Mouse (Mus musculus): ENCODE results near the gene Ptov1. TPM values are rescaled to one million over a fixed set of nuclear protein-coding genes. Genes with fewer than 3 reads are reported as not detected.
A peak's percentile ranks its signal among the peaks of the same experiment; 100 is the strongest.

Ptov1 gene
- polyA plus RNA-seq (2015; fragmentation: Nextera tagmentation; extraction: Ambion mirVana) = 371 and 404 TPM in 2 replicates

GRCm38 (mm10) chr7:44869697-44870528, at the start of gene Ptov1:
TSS of gene Ptov1 (minus strand) at chr7:44869788.
- peaks cover 41% of the 10 kb centered on the region for H3K4me1 ChIP-seq (ENCODE audit: insufficient read depth, low read length)
- peak within 1 kb of the TSS; percentile 71 for H3K4me3 ChIP-seq (ENCODE audit: low read length)
- no peaks in the 10 kb centered on the region for H3K27me3 ChIP-seq (ENCODE audit: insufficient read depth, low read length)
- no peaks in the 10 kb centered on the region for H3K9me3 ChIP-seq (ENCODE audit: low read length)
- peak; percentile 94 for ATAC-seq (ENCODE audit: low FRiP score, low TSS enrichment)
- 5% methylated on average over 29 of the region's 29 CpGs for WGBS
- H3K36me3 ChIP-seq (ENCODE audit: insufficient read depth, low read length) = peaks cover 5% of the 10 kb centered on the region; the same call in 1 of the 2 replicates
- H3K4me2 ChIP-seq (replicated peaks; ENCODE audit: low read depth, low read length) = peak within 1 kb of the TSS; percentile 91
- peak within 1 kb of the TSS; percentile 100 for H3K9ac ChIP-seq (replicated peaks; ENCODE audit: low read length)
- H3K27ac ChIP-seq (ENCODE audit: low read length) = peak within 1 kb of the TSS; percentile 100

DNA sequence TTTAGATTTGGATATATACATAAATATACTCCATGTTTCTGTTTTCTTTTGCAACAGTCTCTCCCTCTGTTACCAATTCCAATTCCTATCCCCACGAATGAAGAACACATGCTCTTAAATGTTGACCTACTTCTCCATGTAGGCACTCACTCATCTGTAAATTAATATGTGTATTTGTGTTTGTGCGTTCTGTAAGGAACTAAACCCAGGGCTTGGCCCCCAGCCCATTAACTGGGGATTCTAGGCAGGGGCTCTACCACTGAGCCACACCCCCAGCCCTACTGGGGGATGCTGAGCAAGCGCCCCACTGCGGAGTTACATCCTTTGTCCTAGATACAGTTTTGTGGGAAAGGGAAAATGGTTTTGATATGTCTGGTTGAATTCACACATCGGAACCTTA, 49.5 kb upstream of the Ptov1 start:
- no peaks in the 10 kb centered on the region for H3K27me3 ChIP-seq (ENCODE audit: insufficient read depth, low read length)
- H3K4me1 ChIP-seq (ENCODE audit: insufficient read depth, low read length) = no peaks in the 10 kb centered on the region
- H3K4me3 ChIP-seq (ENCODE audit: low read length) = no peak overlapping the region
- H3K27ac ChIP-seq (ENCODE audit: low read length) = no peak overlapping the region
- no peak for ATAC-seq (ENCODE audit: low FRiP score, low TSS enrichment)
- H3K36me3 ChIP-seq (ENCODE audit: insufficient read depth, low read length) = peaks cover 36% of the 10 kb centered on the region
- H3K4me2 ChIP-seq (replicated peaks; ENCODE audit: low read depth, low read length) = no peak overlapping the region
- H3K9ac ChIP-seq (replicated peaks; ENCODE audit: low read length) = no peak overlapping the region
- 91% methylated on average over 5 of the region's 5 CpGs for WGBS
- no peaks in the 10 kb centered on the region for H3K9me3 ChIP-seq (ENCODE audit: low read length)

GRCm38 (mm10) chr7:44918219-44918618, 48.6 kb upstream of the Ptov1 start:
- H3K36me3 ChIP-seq (ENCODE audit: insufficient read depth, low read length) = peaks cover 37% of the 10 kb centered on the region
- no peak overlapping the region for H3K4me3 ChIP-seq (ENCODE audit: low read length)
- no peaks in the 10 kb centered on the region for H3K27me3 ChIP-seq (ENCODE audit: insufficient read depth, low read length)
- WGBS = 82% methylated on average over 3 of the region's 3 CpGs
- H3K4me1 ChIP-seq (ENCODE audit: insufficient read depth, low read length) = no peaks in the 10 kb centered on the region
- H3K4me2 ChIP-seq (replicated peaks; ENCODE audit: low read depth, low read length) = no peak overlapping the region
- ATAC-seq (ENCODE audit: low FRiP score, low TSS enrichment) = no peak
- no peaks in the 10 kb centered on the region for H3K9me3 ChIP-seq (ENCODE audit: low read length)
- H3K9ac ChIP-seq (replicated peaks; ENCODE audit: low read length) = no peak overlapping the region
- H3K27ac ChIP-seq (ENCODE audit: low read length) = no peak overlapping the region

DNA sequence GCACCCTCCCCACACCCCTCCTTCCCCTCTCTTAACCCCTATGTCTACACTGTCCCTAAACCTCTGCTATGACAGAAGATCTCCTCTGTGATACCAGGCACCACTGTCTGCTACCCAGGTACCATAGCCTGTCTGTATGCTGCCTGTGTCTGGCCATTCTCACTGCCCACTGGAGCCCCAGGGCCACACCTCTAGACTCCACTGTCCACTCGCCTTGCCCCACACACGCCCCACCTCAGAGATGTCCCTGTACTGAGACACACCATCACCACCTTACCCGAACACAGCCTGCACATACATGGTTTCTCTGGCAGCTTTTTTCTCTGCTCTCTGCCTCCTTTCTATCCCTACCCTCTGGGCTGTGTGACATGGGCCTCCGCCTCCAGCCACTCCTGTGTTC, 47.3 kb upstream of the Ptov1 start:
- 88% methylated on average over 4 of the region's 4 CpGs for WGBS
- H3K4me2 ChIP-seq (replicated peaks; ENCODE audit: low read depth, low read length) = no peak overlapping the region
- no peak overlapping the region for H3K27ac ChIP-seq (ENCODE audit: low read length)
- peak; percentile 34; the same call in 1 of the 2 replicates for ATAC-seq (ENCODE audit: low FRiP score, low TSS enrichment)
- no peak overlapping the region for H3K4me3 ChIP-seq (ENCODE audit: low read length)
- H3K9ac ChIP-seq (replicated peaks; ENCODE audit: low read length) = no peak overlapping the region
- H3K9me3 ChIP-seq (ENCODE audit: low read length) = no peaks in the 10 kb centered on the region
- H3K4me1 ChIP-seq (ENCODE audit: insufficient read depth, low read length) = no peaks in the 10 kb centered on the region
- H3K36me3 ChIP-seq (ENCODE audit: insufficient read depth, low read length) = peaks cover 36% of the 10 kb centered on the region
- H3K27me3 ChIP-seq (ENCODE audit: insufficient read depth, low read length) = no peaks in the 10 kb centered on the region

DNA sequence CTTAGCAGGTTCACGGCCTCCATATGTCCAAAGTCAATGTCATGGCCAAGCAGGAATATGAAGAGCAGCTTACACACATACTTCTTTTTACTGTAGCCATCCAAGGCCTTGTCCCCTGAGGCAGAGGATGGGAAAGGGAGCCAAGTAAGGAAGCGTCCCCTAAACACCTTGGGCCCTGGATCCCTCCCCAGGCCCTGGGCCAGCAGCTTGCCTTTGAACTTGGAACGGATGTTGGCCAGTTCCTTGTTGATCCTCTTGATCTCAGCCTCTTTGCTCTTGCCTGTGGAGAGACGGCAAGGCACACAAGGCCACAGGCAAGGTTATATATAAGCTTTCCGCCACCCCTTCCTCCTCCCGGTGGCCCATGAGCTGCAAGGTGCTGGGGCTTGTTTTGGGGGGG, 46.6 kb upstream of the Ptov1 start:
- H3K9me3 ChIP-seq (ENCODE audit: low read length) = no peaks in the 10 kb centered on the region
- peaks cover 33% of the 10 kb centered on the region for H3K36me3 ChIP-seq (ENCODE audit: insufficient read depth, low read length)
- ATAC-seq (ENCODE audit: low FRiP score, low TSS enrichment) = no peak
- 84% methylated on average over 6 of the region's 6 CpGs for WGBS
- no peaks in the 10 kb centered on the region for H3K27me3 ChIP-seq (ENCODE audit: insufficient read depth, low read length)
- H3K9ac ChIP-seq (replicated peaks; ENCODE audit: low read length) = no peak overlapping the region
- no peak overlapping the region for H3K4me2 ChIP-seq (replicated peaks; ENCODE audit: low read depth, low read length)
- H3K4me3 ChIP-seq (ENCODE audit: low read length) = no peak overlapping the region
- no peaks in the 10 kb centered on the region for H3K4me1 ChIP-seq (ENCODE audit: insufficient read depth, low read length)
- no peak overlapping the region for H3K27ac ChIP-seq (ENCODE audit: low read length)

DNA sequence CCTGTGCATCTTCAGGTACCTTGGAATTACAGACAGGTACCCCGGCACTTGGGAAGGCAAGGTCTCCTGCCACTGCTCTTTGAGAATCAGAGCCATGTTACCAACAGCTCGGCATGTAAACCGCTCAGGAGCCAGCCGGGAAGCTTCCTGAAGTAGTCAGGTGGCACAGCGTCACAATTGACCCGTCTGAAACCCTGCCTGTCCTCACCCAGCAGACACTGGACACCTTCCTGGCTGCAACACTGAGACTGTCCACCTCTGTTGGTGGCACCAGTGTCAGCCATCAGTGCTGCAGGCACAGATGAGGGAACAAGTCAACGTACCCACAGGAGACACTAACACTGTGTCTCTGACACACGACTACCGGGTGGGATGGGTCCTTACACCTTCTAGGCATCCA, 45.7 kb upstream of the Ptov1 start:
- Histone ChIP-seq H3K36me3 (ENCODE audit: insufficient read depth, low read length) (peaks cover 34% of the 10 kb centered on the region), H3K4me2 (replicated peaks; ENCODE audit: low read depth, low read length) (no peak overlapping the region), H3K4me1 (ENCODE audit: insufficient read depth, low read length) (no peaks in the 10 kb centered on the region), H3K4me3 (ENCODE audit: low read length) (no peak overlapping the region), H3K27ac (ENCODE audit: low read length) (no peak overlapping the region), H3K9me3 (ENCODE audit: low read length) (no peaks in the 10 kb centered on the region), H3K27me3 (ENCODE audit: insufficient read depth, low read length) (no peaks in the 10 kb centered on the region), H3K9ac (replicated peaks; ENCODE audit: low read length) (no peak overlapping the region)
- no peak for ATAC-seq (ENCODE audit: low FRiP score, low TSS enrichment)
- 88% methylated on average over 9 of the region's 9 CpGs for WGBS

DNA sequence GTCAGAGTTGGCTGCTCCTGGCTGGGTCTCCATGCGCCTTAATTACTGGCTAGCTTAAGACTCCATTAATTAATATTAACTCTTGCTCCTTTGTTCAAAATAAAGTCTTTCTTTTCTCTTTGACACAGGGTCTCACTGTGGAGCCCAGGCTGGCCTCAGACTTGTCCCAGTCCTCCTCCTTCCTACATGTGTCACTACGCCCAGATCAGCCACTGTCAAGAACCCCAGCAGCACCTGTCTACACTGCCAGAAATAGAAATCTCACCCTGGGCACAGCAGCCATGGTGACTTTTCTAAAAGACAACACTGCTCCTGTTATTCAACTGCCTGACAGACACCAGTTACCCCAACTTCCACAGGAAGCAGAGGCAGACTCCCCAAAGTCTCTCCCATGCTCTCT, 44.8 kb upstream of the Ptov1 start:
- Histone ChIP-seq H3K4me3 (ENCODE audit: low read length) (no peak overlapping the region), H3K4me2 (replicated peaks; ENCODE audit: low read depth, low read length) (no peak overlapping the region), H3K27me3 (ENCODE audit: insufficient read depth, low read length) (no peaks in the 10 kb centered on the region), H3K9ac (replicated peaks; ENCODE audit: low read length) (no peak overlapping the region), H3K4me1 (ENCODE audit: insufficient read depth, low read length) (no peaks in the 10 kb centered on the region), H3K36me3 (ENCODE audit: insufficient read depth, low read length) (peaks cover 39% of the 10 kb centered on the region), H3K9me3 (ENCODE audit: low read length) (no peaks in the 10 kb centered on the region), H3K27ac (ENCODE audit: low read length) (no peak overlapping the region)
- ATAC-seq (ENCODE audit: low FRiP score, low TSS enrichment) = no peak
- 91% methylated on average over 2 of the region's 2 CpGs for WGBS

DNA sequence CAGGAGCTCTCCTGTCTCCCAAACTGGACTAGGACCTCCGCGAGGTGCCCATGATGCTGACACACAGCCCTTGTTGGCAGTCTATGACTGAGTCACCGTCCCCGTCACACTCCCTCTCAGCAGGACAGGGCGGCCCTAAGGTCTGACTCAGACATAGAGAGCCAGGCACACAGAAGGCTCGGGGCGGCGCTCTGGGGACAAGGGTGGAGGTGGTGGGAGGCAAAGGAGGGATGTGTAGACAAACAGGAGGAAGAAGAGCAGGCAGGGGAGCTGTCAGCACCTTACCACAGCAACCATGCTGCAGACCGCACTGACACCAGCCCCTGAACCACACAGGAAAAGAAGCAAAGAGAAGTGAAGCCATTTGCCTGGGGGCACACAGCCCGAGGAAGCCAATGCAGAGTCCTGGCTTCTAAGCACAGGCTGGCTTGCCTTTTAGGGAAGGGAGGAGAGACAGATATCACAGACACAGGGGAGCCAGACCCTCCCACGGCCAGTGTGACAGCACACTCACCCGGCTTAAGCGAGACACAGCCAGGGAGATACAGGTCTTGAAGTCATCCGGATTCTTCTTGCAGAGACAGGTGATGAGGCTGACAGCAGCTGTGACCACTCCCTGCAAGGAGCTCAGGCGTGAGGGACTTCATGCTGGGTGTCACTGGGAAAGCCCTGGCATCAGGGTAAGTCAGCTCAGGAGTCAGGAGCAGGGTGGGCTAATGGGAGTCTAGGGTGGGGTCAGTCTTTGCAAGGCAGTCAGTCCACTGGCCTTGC, 39.3 kb upstream of the Ptov1 start:
- Histone ChIP-seq H3K9me3 (ENCODE audit: low read length) (no peaks in the 10 kb centered on the region), H3K9ac (replicated peaks; ENCODE audit: low read length) (no peak overlapping the region), H3K36me3 (ENCODE audit: insufficient read depth, low read length) (peaks cover 74% of the 10 kb centered on the region), H3K4me2 (replicated peaks; ENCODE audit: low read depth, low read length) (no peak overlapping the region), H3K4me3 (ENCODE audit: low read length) (no peak overlapping the region), H3K4me1 (ENCODE audit: insufficient read depth, low read length) (no peaks in the 10 kb centered on the region), H3K27me3 (ENCODE audit: insufficient read depth, low read length) (no peaks in the 10 kb centered on the region), H3K27ac (ENCODE audit: low read length) (no peak overlapping the region)
- WGBS = 81% methylated on average over 15 of the region's 15 CpGs
- no peak for ATAC-seq (ENCODE audit: low FRiP score, low TSS enrichment)

GRCm38 (mm10) chr7:44905430-44905829, 35.8 kb upstream of the Ptov1 start:
- no peaks in the 10 kb centered on the region for H3K9me3 ChIP-seq (ENCODE audit: low read length)
- 85% methylated on average over 20 of the region's 20 CpGs for whole genome bisulfite sequencing
- ATAC-seq (ENCODE audit: low FRiP score, low TSS enrichment) = no peak
- no peak overlapping the region for H3K4me3 ChIP-seq (ENCODE audit: low read length)
- peaks cover 15% of the 10 kb centered on the region for H3K4me1 ChIP-seq (ENCODE audit: insufficient read depth, low read length)
- H3K4me2 ChIP-seq (replicated peaks; ENCODE audit: low read depth, low read length) = no peak overlapping the region
- no peaks in the 10 kb centered on the region for H3K27me3 ChIP-seq (ENCODE audit: insufficient read depth, low read length)
- H3K36me3 ChIP-seq (ENCODE audit: insufficient read depth, low read length) = peaks cover 70% of the 10 kb centered on the region
- no peak overlapping the region for H3K9ac ChIP-seq (replicated peaks; ENCODE audit: low read length)
- no peak overlapping the region for H3K27ac ChIP-seq (ENCODE audit: low read length)

Data from kidney, embryonic 16.5 days (tissue).